Comparison of ENCODE assay signal across 28 mouse cellular contexts in genomic region chr5:62462574-62462973, GRCm38 (mm10).
"Had no signal": no experiment of that assay in that cellular context is flagged by ENCODE, and none has a peak within 500 bp of the region (broad histone marks: within the 10 kb centered on the region; RNA-seq: fewer than 3 reads in every experiment).

No protein-coding gene starts in this region.

- ATAC-seq: lung, postnatal 0 days; midbrain, embryonic 13.5 days; midbrain, embryonic 15.5 days; midbrain, embryonic 16.5 days had no signal

- H3K27ac ChIP-seq: left cerebral cortex, adult 2 months; limb, embryonic 10.5 days; limb, embryonic 12.5 days; limb, embryonic 13.5 days; limb, embryonic 15.5 days; liver, embryonic 14.5 days; liver, embryonic 15.5 days; lung, embryonic 15.5 days; macrophage; midbrain, embryonic 10.5 days; midbrain, embryonic 12.5 days; midbrain, embryonic 13.5 days; midbrain, embryonic 15.5 days; neural tube, embryonic 12.5 days had no signal

- H3K9ac ChIP-seq: limb, embryonic 12.5 days; limb, embryonic 13.5 days; limb, embryonic 15.5 days; liver, embryonic 14.5 days; liver, embryonic 15.5 days; lung, embryonic 14.5 days; lung, embryonic 15.5 days; midbrain, embryonic 12.5 days; midbrain, embryonic 13.5 days; midbrain, embryonic 15.5 days; neural tube, embryonic 12.5 days had no signal

- H3K4me1 ChIP-seq: limb, embryonic 10.5 days; limb, embryonic 12.5 days; limb, embryonic 13.5 days; limb, embryonic 15.5 days; liver, embryonic 15.5 days; lung, embryonic 15.5 days; megakaryocyte, embryonic 14.5 days; midbrain, embryonic 10.5 days; midbrain, embryonic 12.5 days; midbrain, embryonic 13.5 days; midbrain, embryonic 15.5 days; neural tube, embryonic 12.5 days had no signal

- H3K36me3 ChIP-seq: limb, embryonic 10.5 days; limb, embryonic 12.5 days; limb, embryonic 13.5 days; limb, embryonic 15.5 days; liver, embryonic 15.5 days; lung, embryonic 15.5 days; midbrain, embryonic 10.5 days; midbrain, embryonic 12.5 days; midbrain, embryonic 13.5 days; midbrain, embryonic 15.5 days; neural tube, embryonic 12.5 days had no signal

- H3K27me3 ChIP-seq: limb, embryonic 12.5 days; limb, embryonic 13.5 days; limb, embryonic 15.5 days; liver, embryonic 15.5 days; lung, embryonic 15.5 days; megakaryocyte, embryonic 14.5 days; midbrain, embryonic 12.5 days; midbrain, embryonic 13.5 days; midbrain, embryonic 15.5 days; neural tube, embryonic 12.5 days had no signal

- H3K4me2 ChIP-seq: limb, embryonic 12.5 days; limb, embryonic 13.5 days; limb, embryonic 15.5 days; liver, embryonic 15.5 days; lung, embryonic 14.5 days; lung, embryonic 15.5 days; midbrain, embryonic 11.5 days; midbrain, embryonic 12.5 days; midbrain, embryonic 13.5 days; midbrain, embryonic 15.5 days; neural tube, embryonic 12.5 days had no signal

- H3K9me3 ChIP-seq: limb, embryonic 10.5 days; limb, embryonic 12.5 days; limb, embryonic 13.5 days; limb, embryonic 15.5 days; liver, embryonic 15.5 days; lung, embryonic 15.5 days; megakaryocyte, embryonic 14.5 days; midbrain, embryonic 10.5 days; midbrain, embryonic 12.5 days; midbrain, embryonic 15.5 days; neural tube, embryonic 12.5 days had no signal

- DNase-seq: layer of hippocampus, postnatal 36 days; left cerebral cortex, postnatal 4 days; lung, adult 18-20 months; lung, adult 2 months; lung, embryonic 14.5 days; lung, postnatal 10 days; lung, postnatal 36 days; lung, postnatal 4 days; midbrain, embryonic 14.5 days had no signal

- H3K4me3 ChIP-seq: left cerebral cortex, adult 2 months; limb, embryonic 10.5 days; limb, embryonic 12.5 days; limb, embryonic 13.5 days; limb, embryonic 15.5 days; liver, embryonic 15.5 days; lung, embryonic 15.5 days; megakaryocyte, embryonic 14.5 days; midbrain, embryonic 10.5 days; midbrain, embryonic 12.5 days; midbrain, embryonic 13.5 days; midbrain, embryonic 15.5 days; myocyte; neural tube, embryonic 12.5 days had no signal
